Mouse (Mus musculus) neural tube, embryonic 12.5 days (tissue): Measurements from ENCODE around the gene Uaca. TPM values are rescaled to one million over a fixed set of nuclear protein-coding genes. Genes with fewer than 3 reads are reported as not detected.

Experiments used
- ATAC-seq: fragments of 200-750 bp; cut with Nextera tagmentation; 2 replicates; pipeline ENCODE4 v1.8.0; 2017; ENCODE audit warnings: low read depth, mild to moderate bottlenecking, moderate TSS enrichment, moderate library complexity; ENCODE audit not compliant: low FRiP score
- H3K27ac ChIP-seq: fragments of 300-500 bp; sonication (generic); 2 replicates; pipeline ENCODE4 v1.5.1; 2016
- H3K27me3 ChIP-seq: fragments of 300-500 bp; sonication (generic); replicated peaks from 2 replicates; pipeline ENCODE4 v1.6.1; 2016; ENCODE audit warnings: mild to moderate bottlenecking
- H3K36me3 ChIP-seq: fragments of 300-500 bp; sonication (generic); 2 replicates; pipeline ENCODE4 v1.6.1; 2016; ENCODE audit warnings: mild to moderate bottlenecking
- H3K4me1 ChIP-seq: fragments of 300-500 bp; sonication (generic); 2 replicates; pipeline ENCODE4 v1.6.1; 2016
- H3K4me2 ChIP-seq: fragments of 300-500 bp; sonication (generic); replicated peaks from 2 replicates; pipeline ENCODE4 v1.6.1; 2016; ENCODE audit warnings: mild to moderate bottlenecking
- H3K4me3 ChIP-seq: fragments of 300-500 bp; sonication (generic); 2 replicates; pipeline ENCODE4 v1.5.1; 2016
- H3K9ac ChIP-seq: fragments of 300-500 bp; sonication (generic); 2 replicates; pipeline ENCODE4 v1.6.1; 2016; ENCODE audit warnings: mild to moderate bottlenecking
- H3K9me3 ChIP-seq: fragments of 300-500 bp; sonication (generic); 2 replicates; pipeline ENCODE4 v1.6.1; 2016; ENCODE audit warnings: mild to moderate bottlenecking
- WGBS: fragments of 180-500 bp; shearing (Covaris S2); methylation state at CpG from one replicate; pipeline ENCODE4 v1.1.7; 2016; 5-methylcytosine and 5-hydroxymethylcytosine counted together
- polyA plus RNA-seq: library from polyadenylated mRNA; unstranded; fragments of >200 nt; fragmentation: Nextera tagmentation; extraction: Ambion mirVana; gene quantifications from 2 replicates; pipeline ENCODE4 v1.2.1, GENCODE M21; 2016

The Uaca gene
- polyA plus RNA-seq, 1 experiment from 2014 or later: 35.2 TPM

- Histone ChIP-seq H3K9me3 (no peaks in the 10 kb centered on the region), H3K36me3 (peaks cover 31% of the 10 kb centered on the region), H3K4me2 (no peak overlapping the region), H3K27ac (no peak overlapping the region), H3K4me3 (no peak overlapping the region), H3K27me3 (no peaks in the 10 kb centered on the region), H3K9ac (no peak overlapping the region), H3K4me1 (peaks cover 18% of the 10 kb centered on the region; the same call in 1 of the 2 replicates)
- no peak for ATAC-seq
- 71% methylated on average over 13 of the region's 13 CpGs for WGBS
Measured at GRCm38 (mm10) chr9:60873257-60874054, 79.1 kb downstream of the Uaca start.

DNA sequence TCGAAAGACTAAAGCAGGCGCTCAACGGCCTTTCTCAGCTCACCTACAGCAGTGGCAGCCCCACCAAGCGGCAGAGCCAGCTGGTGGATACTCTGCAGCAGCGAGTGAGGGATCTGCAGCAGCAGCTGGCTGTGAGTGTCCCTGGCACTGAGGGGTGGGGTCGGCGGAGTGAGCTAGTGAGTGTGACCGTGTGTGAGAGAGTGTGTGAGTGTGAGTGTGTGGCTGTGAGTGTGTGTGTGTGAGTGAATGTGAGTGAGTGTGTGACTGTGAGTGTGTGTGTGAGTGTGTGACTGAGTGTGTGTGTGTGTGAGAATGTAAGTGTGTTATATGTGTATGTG, 79.7 kb downstream of the Uaca start:
- no peak for ATAC-seq
- 94% methylated on average over 8 of the region's 8 CpGs for WGBS
- H3K9ac ChIP-seq: no peak overlapping the region
- peaks cover 31% of the 10 kb centered on the region for H3K36me3 ChIP-seq
- peaks cover 18% of the 10 kb centered on the region; the same call in 1 of the 2 replicates for H3K4me1 ChIP-seq
- no peaks in the 10 kb centered on the region for H3K9me3 ChIP-seq
- no peak overlapping the region for H3K4me2 ChIP-seq
- H3K27ac ChIP-seq: no peak overlapping the region
- no peak overlapping the region for H3K4me3 ChIP-seq
- H3K27me3 ChIP-seq: no peaks in the 10 kb centered on the region

DNA sequence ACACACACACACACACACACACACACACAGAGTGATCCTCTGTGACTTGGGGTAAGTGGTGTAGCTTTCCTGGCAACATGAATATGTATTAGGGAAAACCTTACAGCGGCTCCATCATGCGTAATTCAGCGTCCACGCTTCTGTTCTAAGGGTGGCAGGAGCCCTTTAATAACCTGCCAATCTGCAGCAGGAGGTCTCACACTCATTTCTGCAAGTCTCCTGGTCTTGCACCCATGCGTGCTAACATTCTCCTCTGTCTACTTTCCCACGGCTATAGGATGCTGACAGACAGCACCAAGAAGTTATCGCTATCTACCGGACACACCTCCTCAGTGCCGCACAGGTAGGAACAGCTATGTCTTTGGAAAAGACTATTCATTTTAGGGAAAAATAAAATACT, 81.7 kb downstream of the Uaca start:
- Histone ChIP-seq H3K4me3 (no peak overlapping the region), H3K27ac (no peak overlapping the region), H3K4me1 (peaks cover 18% of the 10 kb centered on the region; the same call in 1 of the 2 replicates), H3K36me3 (peaks cover 17% of the 10 kb centered on the region), H3K9ac (no peak overlapping the region), H3K27me3 (no peaks in the 10 kb centered on the region), H3K9me3 (no peaks in the 10 kb centered on the region), H3K4me2 (no peak overlapping the region)
- WGBS: 53% methylated on average over 9 of the region's 9 CpGs
- no peak for ATAC-seq

- Histone ChIP-seq H3K4me3 (no peak overlapping the region), H3K9me3 (no peaks in the 10 kb centered on the region), H3K27me3 (no peaks in the 10 kb centered on the region), H3K9ac (no peak overlapping the region), H3K36me3 (peaks cover 13% of the 10 kb centered on the region), H3K27ac (no peak overlapping the region), H3K4me2 (no peak overlapping the region), H3K4me1 (peaks cover 18% of the 10 kb centered on the region; the same call in 1 of the 2 replicates)
- 40% methylated on average over 8 of the region's 8 CpGs for WGBS
- no peak for ATAC-seq
Measured at GRCm38 (mm10) chr9:60876531-60876930, 82.2 kb downstream of the Uaca start.

GRCm38 (mm10) chr9:60878051-60878557, 83.8 kb downstream of the Uaca start:
- Histone ChIP-seq H3K4me1 (peaks cover 18% of the 10 kb centered on the region; the same call in 1 of the 2 replicates), H3K27ac (no peak overlapping the region), H3K27me3 (no peaks in the 10 kb centered on the region), H3K36me3 (peaks cover 6% of the 10 kb centered on the region; the same call in 1 of the 2 replicates), H3K9me3 (no peaks in the 10 kb centered on the region), H3K4me2 (no peak overlapping the region), H3K4me3 (no peak overlapping the region), H3K9ac (no peak overlapping the region)
- ATAC-seq: no peak
- WGBS: 74% methylated on average over 8 of the region's 8 CpGs

DNA sequence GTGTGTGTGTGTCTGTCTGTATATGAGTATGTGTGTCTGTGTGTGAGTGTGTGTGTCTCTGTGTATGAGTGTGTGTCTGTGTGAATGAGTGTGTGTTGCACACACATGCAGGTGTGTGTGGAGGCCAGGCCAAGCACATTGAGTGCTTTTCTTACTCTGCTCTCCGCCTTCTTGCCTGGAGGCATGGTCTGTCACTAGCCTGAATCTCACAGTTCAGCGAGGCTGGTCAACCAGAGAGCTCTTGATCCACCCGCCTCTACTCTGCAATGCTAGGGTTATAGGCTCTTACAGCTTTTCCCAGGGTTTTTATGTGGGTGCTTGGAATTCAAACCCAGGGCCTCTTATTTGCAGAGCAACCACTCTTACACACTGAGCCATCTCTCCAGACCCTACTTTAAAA, 84.3 kb downstream of the Uaca start:
- Histone ChIP-seq H3K9ac (no peak overlapping the region), H3K27me3 (no peaks in the 10 kb centered on the region), H3K4me3 (no peak overlapping the region), H3K9me3 (no peaks in the 10 kb centered on the region), H3K27ac (no peak overlapping the region), H3K4me1 (peaks cover 18% of the 10 kb centered on the region; the same call in 1 of the 2 replicates), H3K4me2 (no peak overlapping the region), H3K36me3 (peaks cover 6% of the 10 kb centered on the region; the same call in 1 of the 2 replicates)
- no peak for ATAC-seq
- 74% methylated on average over 3 of the region's 3 CpGs for WGBS

GRCm38 (mm10) chr9:60885148-60885547, 90.8 kb downstream of the Uaca start:
- no peak overlapping the region for H3K27ac ChIP-seq

GRCm38 (mm10) chr9:60886431-60887371, 92.4 kb downstream of the Uaca start:
- WGBS: 54% methylated on average over 18 of the region's 18 CpGs
- ATAC-seq: no peak
- Histone ChIP-seq H3K9me3 (no peaks in the 10 kb centered on the region), H3K27ac (no peak overlapping the region), H3K4me1 (peaks cover 20% of the 10 kb centered on the region), H3K9ac (no peak overlapping the region), H3K27me3 (no peaks in the 10 kb centered on the region), H3K4me3 (no peak overlapping the region), H3K4me2 (no peak overlapping the region), H3K36me3 (no peaks in the 10 kb centered on the region)

More at GRCm38 (mm10) chr9:60885148-60885547, 90.8 kb downstream of the Uaca start:
- Histone ChIP-seq H3K27me3 (no peaks in the 10 kb centered on the region), H3K4me1 (peaks cover 20% of the 10 kb centered on the region), H3K36me3 (no peaks in the 10 kb centered on the region), H3K4me3 (no peak overlapping the region), H3K9me3 (no peaks in the 10 kb centered on the region), H3K9ac (no peak overlapping the region), H3K4me2 (no peak overlapping the region)
- WGBS: 16% methylated on average over 6 of the region's 6 CpGs
- ATAC-seq: peak; percentile 17; the same call in 1 of the 2 replicates

DNA sequence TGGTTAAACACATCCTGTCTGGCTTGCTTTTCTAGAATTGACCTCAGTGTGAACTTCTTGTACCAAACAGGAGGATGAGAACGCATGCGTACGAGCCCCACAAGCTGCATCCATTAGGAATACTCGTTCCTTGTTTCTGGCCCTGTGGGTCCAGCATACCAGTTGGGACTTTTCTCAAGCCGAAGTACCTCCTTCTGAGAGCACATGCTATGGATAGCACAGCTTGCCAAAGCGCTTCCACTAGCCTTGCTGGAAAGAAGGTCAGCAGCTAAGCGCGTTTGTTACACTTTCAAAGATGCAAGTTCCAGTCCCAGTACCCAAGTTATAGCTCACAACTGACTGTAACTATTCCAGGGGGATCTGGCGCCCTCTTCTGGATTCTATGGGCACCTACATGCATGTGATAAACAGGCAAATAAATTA, 93.1 kb downstream of the Uaca start:
- H3K9ac ChIP-seq: no peak overlapping the region
- H3K4me3 ChIP-seq: no peak overlapping the region
- ATAC-seq: no peak
- H3K27me3 ChIP-seq: no peaks in the 10 kb centered on the region
- H3K9me3 ChIP-seq: no peaks in the 10 kb centered on the region
- WGBS: 55% methylated on average over 9 of the region's 9 CpGs
- peaks cover 20% of the 10 kb centered on the region for H3K4me1 ChIP-seq
- no peak overlapping the region for H3K27ac ChIP-seq
- H3K36me3 ChIP-seq: no peaks in the 10 kb centered on the region
- no peak overlapping the region for H3K4me2 ChIP-seq

DNA sequence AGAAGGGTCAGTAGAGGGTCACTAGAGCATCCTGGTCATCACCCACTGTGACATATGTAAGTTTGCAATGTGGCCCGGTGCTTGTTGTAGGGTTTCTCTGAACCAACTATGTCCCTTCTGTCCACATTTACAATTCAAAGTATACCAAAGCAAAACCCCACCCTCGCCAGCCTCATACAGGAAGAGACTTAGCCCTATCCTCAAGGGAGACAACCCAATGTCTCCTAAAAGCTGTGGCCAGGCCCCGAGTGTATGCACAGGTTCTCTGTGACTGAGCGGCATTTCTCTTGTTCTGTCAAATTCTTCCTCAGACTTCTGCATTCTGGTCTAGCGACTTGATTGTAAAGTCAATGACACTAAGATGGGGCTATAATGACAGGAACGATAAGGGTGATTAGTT, 99.2 kb downstream of the Uaca start:
- Histone ChIP-seq H3K4me1 (peaks cover 9% of the 10 kb centered on the region), H3K4me2 (no peak overlapping the region), H3K36me3 (no peaks in the 10 kb centered on the region), H3K27ac (no peak overlapping the region), H3K9ac (no peak overlapping the region), H3K27me3 (no peaks in the 10 kb centered on the region), H3K9me3 (no peaks in the 10 kb centered on the region), H3K4me3 (no peak overlapping the region)
- ATAC-seq: no peak
- 76% methylated on average over 6 of the region's 6 CpGs for WGBS

GRCm38 (mm10) chr9:60895486-60896110, 101.3 kb downstream of the Uaca start:
- 57% methylated on average over 8 of the region's 8 CpGs for WGBS
- no peaks in the 10 kb centered on the region for H3K36me3 ChIP-seq
- peaks cover 13% of the 10 kb centered on the region for H3K4me1 ChIP-seq
- H3K27me3 ChIP-seq: no peaks in the 10 kb centered on the region
- no peak overlapping the region for H3K4me3 ChIP-seq
- ATAC-seq: no peak
- no peaks in the 10 kb centered on the region for H3K9me3 ChIP-seq
- no peak overlapping the region for H3K27ac ChIP-seq
- H3K9ac ChIP-seq: no peak overlapping the region
- no peak overlapping the region for H3K4me2 ChIP-seq
